Mouse (Mus musculus) neural tube, embryonic 14.5 days (tissue): ENCODE measurements at regions not wholly inside any gene's neighbourhood (a gene's known extent, or its start where the extent isn't known, plus 50 kb on each side); places are given as distances from the start of the nearest gene placed in this dataset.

Experiments used
- ATAC-seq: fragments of 200-750 bp; cut with Nextera tagmentation; 2 replicates; pipeline ENCODE4 v1.8.0; 2017; ENCODE audit warnings: low read depth, mild to moderate bottlenecking, moderate TSS enrichment, moderate library complexity
- H3K27ac ChIP-seq: fragments of 300-500 bp; sonication (generic); 2 replicates; pipeline ENCODE4 v1.5.1; 2014; ENCODE audit warnings: low read depth, mild to moderate bottlenecking, control low read depth, low read length, moderate library complexity, mixed read lengths
- H3K27me3 ChIP-seq: fragments of 300-500 bp; sonication (generic); 2 replicates; pipeline ENCODE4 v1.6.1; 2014; ENCODE audit warnings: low read length; ENCODE audit not compliant: control insufficient read depth, insufficient read depth
- H3K36me3 ChIP-seq: fragments of 300-500 bp; sonication (generic); 2 replicates; pipeline ENCODE4 v1.6.1; 2014; ENCODE audit warnings: low read length, mixed read lengths; ENCODE audit not compliant: control insufficient read depth, insufficient read depth
- H3K4me1 ChIP-seq: fragments of 300-500 bp; sonication (generic); 2 replicates; pipeline ENCODE4 v1.6.1; 2014; ENCODE audit warnings: low read length; ENCODE audit not compliant: control insufficient read depth, insufficient read depth
- H3K4me2 ChIP-seq: fragments of 300-500 bp; sonication (generic); 2 replicates; pipeline ENCODE4 v1.6.1; 2014; ENCODE audit warnings: mild to moderate bottlenecking, low read depth, low read length, control low read depth
- H3K4me3 ChIP-seq: fragments of 300-500 bp; sonication (generic); 2 replicates; pipeline ENCODE4 v1.5.1; 2014; ENCODE audit warnings: low read depth, low read length, control low read depth, mixed read lengths
- H3K9ac ChIP-seq: fragments of 300-500 bp; sonication (generic); replicated peaks from 2 replicates; pipeline ENCODE4 v1.6.1; 2014; ENCODE audit warnings: low read depth, mild to moderate bottlenecking, control low read depth, low read length, mixed read lengths
- H3K9me3 ChIP-seq: fragments of 300-500 bp; sonication (generic); 2 replicates; pipeline ENCODE4 v1.6.1; 2016; ENCODE audit warnings: low read length; ENCODE audit not compliant: control insufficient read depth
- whole genome bisulfite sequencing: fragments of 180-500 bp; shearing (Covaris S2); extraction: QIAGEN DNeasy Blood & Tissue Kit; methylation state at CpG from one replicate; pipeline ENCODE4 v1.1.7; 2014; 5-methylcytosine and 5-hydroxymethylcytosine counted together

- Histone ChIP-seq H3K27ac (no peak overlapping the region), H3K4me2 (no peak overlapping the region), H3K9me3 (no peaks in the 10 kb centered on the region), H3K36me3 (no peaks in the 10 kb centered on the region), H3K4me3 (no peak overlapping the region), H3K9ac (no peak overlapping the region), H3K4me1 (no peaks in the 10 kb centered on the region), H3K27me3 (no peaks in the 10 kb centered on the region)
- ATAC-seq = no peak
- WGBS = 84% methylated on average over 1 of the region's 1 CpGs
Measured at GRCm38 (mm10) chr3:150954897-150955296, 482.8 kb upstream of the Adgrl4 start.

GRCm38 (mm10) chr3:150999652-151000051 lies 438.0 kb upstream of the Adgrl4 start:
- Histone ChIP-seq H3K36me3 (no peaks in the 10 kb centered on the region), H3K4me2 (no peak overlapping the region), H3K9ac (no peak overlapping the region), H3K9me3 (no peaks in the 10 kb centered on the region), H3K27me3 (no peaks in the 10 kb centered on the region), H3K27ac (no peak overlapping the region), H3K4me3 (no peak overlapping the region), H3K4me1 (no peaks in the 10 kb centered on the region)
- 51% methylated on average over 2 of the region's 2 CpGs for WGBS
- no peak for ATAC-seq

GRCm38 (mm10) chr3:151000217-151000616 lies 437.5 kb upstream of the Adgrl4 start:
- WGBS = 6% methylated on average over 5 of the region's 5 CpGs
- H3K36me3 ChIP-seq = no peaks in the 10 kb centered on the region
- no peak overlapping the region for H3K4me2 ChIP-seq
- H3K27ac ChIP-seq = no peak overlapping the region
- H3K9ac ChIP-seq = no peak overlapping the region
- no peaks in the 10 kb centered on the region for H3K4me1 ChIP-seq
- no peak for ATAC-seq
- no peaks in the 10 kb centered on the region for H3K27me3 ChIP-seq
- no peak overlapping the region for H3K4me3 ChIP-seq
- no peaks in the 10 kb centered on the region for H3K9me3 ChIP-seq

- H3K4me2 ChIP-seq = no peak overlapping the region
- H3K36me3 ChIP-seq = no peaks in the 10 kb centered on the region
- no peak overlapping the region for H3K4me3 ChIP-seq
- 34% methylated on average over 6 of the region's 6 CpGs for WGBS
- no peak for ATAC-seq
- no peaks in the 10 kb centered on the region for H3K4me1 ChIP-seq
- H3K27ac ChIP-seq = no peak overlapping the region
- no peaks in the 10 kb centered on the region for H3K27me3 ChIP-seq
- H3K9ac ChIP-seq = no peak overlapping the region
- no peaks in the 10 kb centered on the region for H3K9me3 ChIP-seq
Measured at GRCm38 (mm10) chr3:151001881-151002412, 435.7 kb upstream of the Adgrl4 start.

GRCm38 (mm10) chr3:151003524-151003923 lies 434.2 kb upstream of the Adgrl4 start:
- 82% methylated on average over 3 of the region's 3 CpGs for WGBS
- no peak overlapping the region for H3K27ac ChIP-seq
- no peaks in the 10 kb centered on the region for H3K9me3 ChIP-seq
- H3K9ac ChIP-seq = no peak overlapping the region
- H3K4me1 ChIP-seq = no peaks in the 10 kb centered on the region
- no peaks in the 10 kb centered on the region for H3K36me3 ChIP-seq
- no peak overlapping the region for H3K4me3 ChIP-seq
- no peak overlapping the region for H3K4me2 ChIP-seq
- no peaks in the 10 kb centered on the region for H3K27me3 ChIP-seq
- ATAC-seq = no peak

- H3K27ac ChIP-seq = no peak overlapping the region
- H3K4me1 ChIP-seq = no peaks in the 10 kb centered on the region
- WGBS = 85% methylated on average over 6 of the region's 6 CpGs
- no peak overlapping the region for H3K9ac ChIP-seq
- no peaks in the 10 kb centered on the region for H3K9me3 ChIP-seq
- no peaks in the 10 kb centered on the region for H3K36me3 ChIP-seq
- H3K4me3 ChIP-seq = no peak overlapping the region
- H3K4me2 ChIP-seq = no peak overlapping the region
- H3K27me3 ChIP-seq = no peaks in the 10 kb centered on the region
- no peak for ATAC-seq
Measured at GRCm38 (mm10) chr3:151003990-151004389, 433.7 kb upstream of the Adgrl4 start.

GRCm38 (mm10) chr3:151020014-151020413 lies 417.7 kb upstream of the Adgrl4 start:
- H3K4me3 ChIP-seq = no peak overlapping the region
- ATAC-seq = no peak
- no peak overlapping the region for H3K9ac ChIP-seq
- no peaks in the 10 kb centered on the region for H3K27me3 ChIP-seq
- H3K27ac ChIP-seq = no peak overlapping the region
- no peaks in the 10 kb centered on the region for H3K36me3 ChIP-seq
- no peak overlapping the region for H3K4me2 ChIP-seq
- 86% methylated on average over 3 of the region's 3 CpGs for WGBS
- H3K9me3 ChIP-seq = no peaks in the 10 kb centered on the region
- H3K4me1 ChIP-seq = no peaks in the 10 kb centered on the region

GRCm38 (mm10) chr3:151057491-151057890 lies 380.2 kb upstream of the Adgrl4 start:
- no peak for ATAC-seq
- no peak overlapping the region for H3K4me2 ChIP-seq
- H3K9ac ChIP-seq = no peak overlapping the region
- H3K4me3 ChIP-seq = no peak overlapping the region
- H3K36me3 ChIP-seq = no peaks in the 10 kb centered on the region
- H3K27ac ChIP-seq = no peak overlapping the region
- H3K9me3 ChIP-seq = no peaks in the 10 kb centered on the region
- no peaks in the 10 kb centered on the region for H3K27me3 ChIP-seq
- WGBS = 77% methylated on average over 3 of the region's 3 CpGs
- H3K4me1 ChIP-seq = no peaks in the 10 kb centered on the region

- no peaks in the 10 kb centered on the region for H3K36me3 ChIP-seq
- no peak overlapping the region for H3K4me3 ChIP-seq
- no peak overlapping the region for H3K27ac ChIP-seq
- no peak overlapping the region for H3K9ac ChIP-seq
- no peaks in the 10 kb centered on the region for H3K9me3 ChIP-seq
- ATAC-seq = no peak
- no peak overlapping the region for H3K4me2 ChIP-seq
- no peaks in the 10 kb centered on the region for H3K27me3 ChIP-seq
- H3K4me1 ChIP-seq = no peaks in the 10 kb centered on the region
Measured at GRCm38 (mm10) chr3:151072322-151072721, 365.4 kb upstream of the Adgrl4 start.

GRCm38 (mm10) chr3:151116831-151117230 lies 320.9 kb upstream of the Adgrl4 start:
- no peaks in the 10 kb centered on the region for H3K4me1 ChIP-seq
- 87% methylated on average over 3 of the region's 3 CpGs for WGBS
- H3K36me3 ChIP-seq = no peaks in the 10 kb centered on the region
- no peak overlapping the region for H3K4me3 ChIP-seq
- no peaks in the 10 kb centered on the region for H3K27me3 ChIP-seq
- no peak overlapping the region for H3K9ac ChIP-seq
- H3K4me2 ChIP-seq = no peak overlapping the region
- ATAC-seq = no peak
- no peaks in the 10 kb centered on the region for H3K9me3 ChIP-seq
- H3K27ac ChIP-seq = no peak overlapping the region
